Mouse (Mus musculus): ENCODE measurements around the gene Ttyh3.

GRCm38 (mm10) chr5:140621092-140621491 is 27.7 kb downstream of the Ttyh3 start:
- no peak for TF ChIP-seq CTCF (IDR thresholded peaks at IDR 0.05; ENCODE audit: control insufficient read depth, insufficient read depth, low read length)
- no peak for TF ChIP-seq POLR2A (IDR thresholded peaks at IDR 0.05; ENCODE audit: borderline replicate concordance, control insufficient read depth, low read depth, low read length)
